Mouse (Mus musculus) frontal cortex, postnatal 10 days (tissue): Measurements from ENCODE around the gene Acap2.

Experiments used
- DNase-seq, 2 experiments: peaks; one replicate each; pipeline ENCODE4 v3.0.0; 2022; ENCODE audit warnings: low spot score in 2 of 2, mixed read lengths in 1 of 2

Acap2 gene

DNA sequence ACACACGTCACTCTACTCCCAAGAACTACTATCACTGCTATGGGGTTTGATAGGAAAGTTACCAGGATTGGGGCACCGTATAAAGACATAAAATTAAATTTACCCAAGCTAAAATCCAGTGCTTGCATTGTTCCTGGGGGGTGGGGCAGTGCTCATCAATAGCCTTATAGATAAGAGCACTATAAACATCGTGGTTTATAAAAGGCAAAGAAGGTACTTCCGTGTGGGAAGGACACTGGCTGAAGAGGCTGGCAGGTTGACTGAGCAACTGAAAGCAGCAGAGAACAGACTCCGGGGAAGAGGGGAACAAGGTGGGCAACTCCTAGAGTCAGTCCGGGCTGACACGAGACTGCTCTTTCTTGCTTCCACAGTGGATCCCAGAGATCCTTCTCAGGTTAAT, 33.1 kb downstream of the Acap2 start:
- no peak for DNase-seq

DNA sequence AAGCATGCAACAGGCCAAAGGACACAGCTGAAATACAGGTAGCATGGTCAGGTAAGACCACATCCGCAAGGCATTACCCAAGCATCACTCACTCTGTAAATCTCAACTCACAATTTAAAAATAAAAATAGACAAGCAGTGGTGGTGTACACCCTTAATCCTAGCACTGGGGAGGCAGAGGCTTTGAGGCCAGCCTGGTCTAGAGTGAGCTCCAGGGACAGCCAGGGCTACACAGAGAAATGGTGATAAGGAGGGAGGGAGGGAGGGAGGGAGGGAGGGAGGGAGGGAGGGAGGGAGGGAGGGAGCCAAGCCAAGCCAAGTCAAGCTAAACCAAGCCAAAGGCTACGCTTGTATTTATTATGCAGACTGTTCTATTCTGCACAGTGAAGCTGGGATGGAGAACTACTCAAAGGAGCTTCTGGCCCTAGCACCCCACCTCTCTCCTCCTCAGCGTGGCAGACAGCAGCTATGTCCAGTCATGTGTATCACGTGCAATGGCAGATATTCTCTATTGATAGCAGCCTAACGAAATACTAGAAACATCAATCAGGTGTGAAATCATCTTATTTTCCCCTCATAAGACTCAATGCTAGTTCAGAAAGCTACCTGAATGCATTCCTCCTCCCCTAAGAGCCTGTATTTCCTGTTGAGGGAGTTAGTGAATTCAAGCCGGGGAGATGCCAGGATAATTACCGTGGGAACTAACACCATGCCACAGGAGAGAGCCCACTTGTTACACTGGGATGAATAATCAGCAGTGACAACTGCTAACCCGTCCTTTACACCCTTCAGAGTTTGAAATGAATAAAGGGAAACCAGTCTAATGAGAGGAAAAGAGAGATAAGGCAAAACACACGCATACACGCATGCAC, 33.8 kb downstream of the Acap2 start:
- no peak for DNase-seq

DNA sequence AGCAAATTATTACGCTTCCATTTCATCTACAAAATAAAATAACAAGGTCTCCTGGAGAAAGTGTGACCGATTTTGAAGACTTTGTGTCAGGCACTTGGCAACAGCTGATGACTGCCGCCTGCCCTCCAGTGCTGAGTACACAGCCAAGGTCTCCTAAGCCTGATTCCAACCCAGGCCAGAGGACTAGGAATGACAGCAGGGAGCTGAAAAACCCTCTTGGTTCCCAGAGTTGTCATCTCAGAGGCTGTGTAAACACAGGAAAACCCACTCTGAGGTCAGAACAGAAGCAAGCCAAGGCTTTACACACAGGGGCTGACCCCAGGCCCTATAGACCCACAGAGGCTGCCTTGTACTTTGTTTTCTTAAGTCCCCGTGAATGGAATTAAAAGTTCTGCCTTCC, 35.1 kb downstream of the Acap2 start:
- DNase-seq = no peak

DNA sequence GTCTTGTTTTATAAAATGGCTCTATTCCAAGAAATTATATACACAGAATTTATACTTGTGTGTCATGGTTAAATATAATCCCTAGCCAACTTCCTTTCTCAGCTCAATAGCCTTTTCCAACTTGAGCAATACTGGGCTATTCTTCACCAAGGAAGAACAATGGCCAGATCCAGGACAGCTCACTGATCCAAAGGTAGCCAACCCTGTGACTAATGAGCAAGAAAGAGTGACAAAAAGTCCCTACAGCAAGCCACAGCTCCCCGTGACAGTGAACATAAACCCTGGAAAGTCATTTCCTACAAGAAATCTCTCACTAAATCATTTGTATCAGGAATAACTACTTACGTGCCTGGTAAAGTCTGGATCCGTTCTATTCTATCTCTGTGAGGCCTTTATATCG, 35.6 kb downstream of the Acap2 start:
- DNase-seq = no peak

DNA sequence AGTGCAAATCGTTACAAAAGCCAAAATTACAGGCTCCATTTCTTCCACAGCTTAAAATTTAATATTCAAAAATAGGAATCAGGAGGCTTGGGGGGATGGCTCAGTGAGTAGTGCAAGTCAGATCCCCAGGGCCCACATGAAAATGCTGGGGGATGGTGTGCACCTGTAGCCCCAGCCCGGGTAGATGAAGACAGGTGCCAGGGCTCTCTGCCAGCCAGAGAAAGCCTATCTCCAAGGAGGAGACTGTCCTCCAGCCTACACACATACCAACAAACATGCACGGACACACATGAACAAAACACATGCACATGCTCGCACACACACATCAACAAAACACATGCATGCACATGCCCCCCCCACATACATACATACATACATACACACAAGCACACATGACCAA, 36.9 kb downstream of the Acap2 start:
- DNase-seq = no peak

DNA sequence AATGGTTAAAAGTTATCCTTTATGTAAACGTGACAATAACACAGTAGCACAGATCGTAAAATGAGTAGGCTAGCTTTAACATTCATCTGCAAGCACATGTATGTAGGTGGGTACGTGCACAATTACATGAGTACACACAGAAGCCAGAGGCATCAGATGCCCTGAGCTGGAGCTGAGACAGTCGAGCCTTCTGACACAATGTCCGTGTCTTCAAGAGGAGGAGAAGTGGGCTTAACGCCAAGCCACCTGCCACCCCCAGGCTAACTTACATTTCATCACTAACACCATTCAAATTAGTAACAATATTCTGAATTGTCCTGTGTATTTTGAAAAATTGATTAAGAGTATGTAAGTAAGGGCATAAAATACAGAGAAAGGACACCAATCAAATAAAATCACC, 40.6 kb downstream of the Acap2 start:
- DNase-seq = no peak

DNA sequence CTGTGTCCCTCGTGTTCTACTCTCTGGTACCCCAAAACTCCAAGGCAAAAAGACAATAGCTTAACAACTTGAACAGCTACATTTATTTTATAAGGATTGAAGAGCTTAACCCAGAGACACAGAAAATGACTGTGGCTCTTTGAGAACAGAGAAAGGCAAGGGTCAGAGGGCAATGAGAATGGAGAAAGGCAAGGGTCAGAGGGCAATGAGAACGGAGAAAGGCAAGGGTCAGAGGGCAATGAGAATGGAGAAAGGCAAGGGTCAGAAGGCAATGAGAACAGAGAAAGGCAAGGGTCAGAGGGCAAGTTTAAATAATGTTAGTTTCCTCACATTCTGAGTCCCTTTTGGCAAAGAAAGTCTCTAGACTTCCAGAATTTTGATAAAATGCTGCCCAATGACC, 41.6 kb downstream of the Acap2 start:
- no peak for DNase-seq

DNA sequence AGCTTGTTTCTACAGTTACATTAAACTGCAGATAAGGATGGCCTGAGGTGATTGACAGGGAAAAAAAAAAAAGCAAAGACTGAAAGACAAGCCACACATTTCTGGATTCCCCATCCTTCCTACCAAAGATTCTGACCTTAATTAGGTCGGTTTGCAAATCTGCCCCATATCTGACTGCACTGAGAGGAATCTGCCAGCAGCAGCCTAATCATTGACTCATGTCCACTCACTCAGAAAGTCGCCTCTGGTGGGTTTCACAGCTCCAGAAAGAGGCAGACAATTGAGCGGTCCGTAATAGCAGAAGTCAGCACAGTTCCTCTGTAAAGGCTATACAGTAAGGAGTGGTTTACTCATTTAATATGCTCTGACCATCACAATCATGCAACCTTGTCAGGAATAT, 51.2 kb downstream of the Acap2 start:
- DNase-seq = no peak

DNA sequence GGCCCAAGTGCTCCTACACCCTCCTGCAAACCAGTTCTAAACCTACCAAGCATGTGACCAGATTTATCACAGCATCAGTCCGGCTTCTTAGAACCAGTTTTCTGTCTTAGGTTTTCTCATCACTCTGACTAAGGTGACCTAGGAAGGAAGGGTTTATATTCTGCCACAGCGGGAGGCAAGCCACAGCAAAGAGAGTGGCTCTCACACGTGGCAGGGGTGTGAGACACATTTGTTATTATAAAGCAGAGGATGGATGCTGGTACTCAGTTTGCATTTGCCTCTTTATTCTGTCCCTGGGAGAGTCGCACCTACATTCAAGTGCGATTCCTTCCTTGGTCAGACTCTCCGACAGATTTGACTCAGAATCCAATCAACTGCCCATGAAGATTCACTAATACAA, 52.2 kb downstream of the Acap2 start:
- DNase-seq = no peak

DNA sequence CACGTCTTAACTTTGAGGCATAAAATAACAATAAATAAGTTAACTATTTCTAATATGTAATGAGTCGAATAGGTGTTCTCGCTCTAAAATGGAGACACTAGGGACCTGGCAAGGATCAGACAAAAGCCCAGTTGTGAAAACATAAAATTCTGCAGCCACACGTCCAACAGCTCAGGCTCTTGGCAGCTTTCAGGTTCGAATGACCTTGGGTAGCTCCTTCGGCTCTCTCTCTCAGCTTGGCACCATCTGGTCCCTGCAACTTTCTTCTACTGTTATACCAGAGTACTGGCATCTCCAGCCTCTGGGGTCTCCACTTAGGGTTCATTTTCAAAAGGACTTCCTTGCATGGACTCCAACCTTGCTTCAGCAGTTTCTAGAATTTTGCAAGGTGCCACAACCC, 53.3 kb downstream of the Acap2 start:
- no peak for DNase-seq

DNA sequence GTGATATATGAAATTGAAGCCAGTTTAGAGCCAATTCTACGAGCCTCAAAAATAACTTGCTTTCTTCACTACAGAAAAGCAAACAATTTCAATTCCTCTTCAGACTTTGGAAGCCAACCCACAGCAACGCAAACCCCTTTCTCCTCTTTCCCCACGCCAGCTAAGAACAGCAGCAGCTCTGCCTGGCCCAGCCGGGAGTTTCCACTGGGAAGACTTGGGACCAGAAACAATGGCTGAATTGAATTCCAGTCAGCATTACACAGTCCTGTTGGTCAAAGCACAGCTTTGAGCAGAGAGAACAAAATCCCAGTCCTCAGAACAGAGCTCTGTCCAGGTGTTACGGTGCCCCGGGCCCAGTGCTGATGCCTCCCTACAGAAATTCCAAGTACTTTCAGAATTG, 59.1 kb downstream of the Acap2 start:
- no peak for DNase-seq

DNA sequence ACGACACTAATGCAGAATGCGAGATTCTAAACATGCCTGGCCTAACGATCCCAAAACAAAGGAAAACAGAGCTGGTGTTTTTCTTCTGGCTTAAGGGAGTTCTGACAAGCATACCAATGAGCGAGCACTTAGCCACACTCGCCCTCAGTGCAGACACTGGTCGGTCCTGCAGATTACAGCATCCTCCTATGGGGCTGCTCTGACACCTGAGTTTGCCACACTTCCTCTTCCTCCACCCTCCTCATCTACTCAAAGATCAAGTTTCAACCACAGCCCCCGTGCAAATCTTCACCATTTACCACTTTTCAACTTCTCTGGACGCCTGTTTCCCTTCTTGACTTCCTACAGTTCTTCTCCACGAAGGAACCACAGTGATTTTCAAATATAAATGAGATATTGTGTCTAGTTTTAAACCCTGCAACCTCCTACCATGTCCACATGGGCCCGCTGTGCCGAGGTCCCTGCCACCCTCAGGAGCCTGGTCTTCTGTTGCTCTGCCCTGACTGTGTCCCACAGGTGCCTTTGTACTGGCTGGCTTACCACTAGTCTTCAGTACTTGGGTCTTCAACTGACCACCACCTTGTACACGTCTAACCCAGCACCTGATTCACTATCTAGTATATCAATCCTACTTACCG, 64.3 kb downstream of the Acap2 start:
- DNase-seq = no peak

DNA sequence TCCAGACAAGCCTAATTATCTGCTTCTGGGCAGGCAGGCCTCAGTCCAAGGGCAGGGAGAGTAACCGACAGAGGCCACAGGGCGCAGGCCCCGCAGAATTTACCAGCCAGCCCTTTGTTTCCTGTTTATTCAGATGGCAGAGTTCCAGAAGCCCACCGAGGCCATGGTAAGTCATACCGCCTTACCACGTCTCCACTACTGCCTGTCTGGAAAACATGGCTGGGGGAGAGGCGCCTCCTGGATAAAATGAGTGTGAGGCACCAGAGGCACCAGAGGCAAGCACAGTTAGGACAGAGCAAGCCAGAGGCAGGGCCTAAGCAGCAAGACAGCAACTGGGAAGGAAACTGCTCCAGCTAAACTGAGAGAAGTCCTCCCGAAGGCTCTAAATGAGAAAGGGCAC, 65.5 kb downstream of the Acap2 start:
- DNase-seq = no peak

DNA sequence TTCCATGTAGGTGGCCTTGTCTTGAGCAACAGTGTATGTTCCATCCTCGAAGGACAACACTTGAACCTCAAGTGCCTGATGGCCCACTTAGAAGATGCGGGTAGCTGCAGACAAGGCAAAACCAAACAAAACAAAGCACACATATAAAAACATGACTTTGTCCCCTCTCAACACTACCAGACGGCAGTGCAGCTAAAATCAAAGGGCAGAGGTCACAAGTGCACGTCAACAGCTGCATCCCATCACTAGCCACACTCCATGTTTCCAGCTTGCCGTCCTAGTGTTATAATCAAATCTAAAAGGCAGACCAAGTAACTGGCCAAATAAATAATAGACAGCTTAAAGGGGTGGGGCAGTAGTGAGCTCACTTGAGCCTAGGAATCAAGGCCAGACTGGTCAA, 69.5 kb downstream of the Acap2 start:
- DNase-seq = no peak

DNA sequence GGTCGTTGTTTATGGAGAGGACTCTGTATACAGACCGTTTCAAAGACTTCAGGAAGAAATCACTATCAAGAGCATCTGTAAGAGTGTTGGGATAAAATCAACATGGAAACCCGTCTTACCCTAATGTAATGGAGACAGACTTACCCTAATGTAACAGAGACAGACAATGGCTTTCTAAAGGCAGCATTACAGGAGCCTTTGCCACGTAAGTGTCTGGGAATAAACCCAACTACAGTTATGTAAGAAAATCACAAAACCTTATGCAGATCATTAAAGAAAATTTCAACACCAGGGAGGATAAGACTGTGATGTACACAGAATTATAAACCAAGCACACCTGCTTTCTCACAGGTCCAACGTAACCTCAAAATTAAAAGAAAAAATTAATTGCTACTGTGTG, 72.9 kb downstream of the Acap2 start:
- no peak for DNase-seq

DNA sequence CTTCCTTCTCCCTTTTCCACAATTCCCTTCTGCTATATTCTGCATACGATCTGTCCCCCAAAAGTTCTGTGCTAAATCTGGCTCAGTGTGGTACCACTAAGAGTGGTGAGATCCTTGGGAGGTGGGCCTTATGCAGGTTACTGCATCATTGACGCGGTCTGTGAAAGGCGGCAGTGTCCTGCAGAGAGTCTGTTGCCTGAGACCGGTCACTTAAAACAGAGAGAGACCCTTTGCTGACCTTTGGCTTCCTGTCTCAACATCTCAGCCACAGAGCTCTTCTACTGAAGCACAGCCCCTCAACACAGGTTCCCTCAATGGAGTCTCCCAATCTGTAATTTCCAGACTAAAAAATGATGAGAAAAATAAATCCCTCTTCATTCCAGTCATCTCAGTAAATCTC, 76.1 kb downstream of the Acap2 start:
- no peak for DNase-seq

DNA sequence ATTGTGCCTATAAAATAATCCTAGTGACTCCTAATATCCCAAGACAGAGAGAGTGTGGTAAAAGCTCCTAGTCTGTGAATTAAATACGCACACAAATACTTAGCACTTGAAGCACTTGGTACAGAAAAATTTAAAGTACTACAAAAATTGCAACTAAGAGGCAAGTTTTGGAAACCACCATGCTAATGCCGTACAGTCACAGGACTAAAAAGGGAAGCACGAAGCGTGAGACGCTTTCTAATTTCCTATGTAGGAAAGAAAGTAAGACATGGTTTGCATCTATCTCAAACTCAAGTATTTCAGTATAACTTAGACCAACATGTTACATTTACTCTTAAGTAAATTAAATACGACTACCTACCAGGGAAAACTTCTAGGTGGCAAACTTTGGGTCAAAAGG, 79.4 kb downstream of the Acap2 start:
- DNase-seq = no peak

DNA sequence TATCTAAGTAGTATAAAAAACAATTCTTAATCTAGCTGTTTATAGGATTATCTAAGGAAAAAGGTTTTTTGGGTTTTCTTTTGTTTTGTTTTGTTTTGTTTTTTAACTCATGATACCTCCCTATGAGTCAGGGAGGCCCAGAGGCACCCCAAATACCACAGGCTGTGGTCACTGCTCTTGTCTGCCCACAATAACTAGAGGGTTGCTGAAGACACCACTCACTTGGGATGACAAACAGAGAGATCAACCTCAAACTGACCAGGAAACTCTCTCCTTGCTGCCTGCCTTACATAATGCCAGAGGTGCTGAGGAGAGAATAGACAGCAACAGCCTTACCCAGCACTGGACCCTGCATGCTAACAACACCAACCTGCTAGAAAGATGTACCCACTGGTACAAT, 87.4 kb downstream of the Acap2 start:
- DNase-seq = no peak

DNA sequence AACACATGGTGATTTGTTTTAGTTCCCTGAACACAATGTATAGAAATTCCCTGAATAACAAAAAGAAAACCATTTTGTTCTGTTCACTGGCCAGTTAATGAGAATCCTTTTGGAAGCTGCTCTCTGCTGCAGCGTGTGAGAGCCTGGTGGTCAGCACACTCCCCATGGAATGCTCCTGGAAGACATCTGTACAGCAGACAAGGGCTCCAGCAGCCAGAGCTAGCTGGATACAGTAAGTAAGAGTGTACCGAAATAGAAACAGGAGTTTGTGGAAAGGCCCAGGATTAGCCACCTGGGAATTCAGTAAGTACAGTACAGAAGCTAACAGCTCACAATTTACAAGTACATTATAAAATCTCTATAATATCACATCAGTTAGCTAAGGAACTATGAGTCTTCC, 99.7 kb downstream of the Acap2 start:
- no peak for DNase-seq

DNA sequence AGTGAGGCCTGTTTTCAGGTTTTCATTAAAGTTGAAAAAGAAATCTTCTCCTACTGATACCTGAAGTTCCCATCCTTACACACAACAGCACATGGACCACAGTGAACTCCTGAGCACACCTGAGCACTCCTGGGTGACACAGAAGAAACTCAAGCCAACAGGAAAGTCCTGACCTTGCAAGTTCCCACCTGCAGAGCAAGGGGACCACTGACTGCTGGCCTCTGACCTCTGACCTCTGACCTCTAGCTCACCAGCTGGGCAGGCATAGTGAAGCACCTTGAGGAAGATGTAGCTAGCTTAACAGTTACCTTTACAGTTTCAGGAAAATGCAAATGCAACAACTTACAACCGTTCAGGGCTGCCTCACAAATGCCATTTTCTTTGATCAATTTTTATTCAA, 101.1 kb downstream of the Acap2 start:
- no peak for DNase-seq

DNA sequence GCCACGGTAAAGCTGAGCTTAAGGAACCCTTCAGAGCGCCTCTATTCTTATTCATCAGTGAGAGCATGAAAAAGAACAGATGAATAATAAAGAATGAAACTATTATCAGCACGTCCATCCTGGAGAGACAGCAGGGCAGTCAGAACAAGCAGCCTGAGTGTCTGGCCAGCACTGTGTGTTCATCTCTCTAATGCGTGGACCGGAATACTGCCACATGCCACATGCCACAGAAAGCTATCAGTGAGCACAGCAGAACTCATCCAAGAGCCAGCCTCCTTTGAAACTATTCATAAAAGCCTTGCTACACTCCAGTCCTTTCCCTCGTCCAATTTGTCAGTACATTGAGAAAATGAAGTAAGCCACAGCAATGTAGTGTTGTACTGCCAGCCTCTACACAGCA, 107.0 kb downstream of the Acap2 start:
- no peak for DNase-seq

DNA sequence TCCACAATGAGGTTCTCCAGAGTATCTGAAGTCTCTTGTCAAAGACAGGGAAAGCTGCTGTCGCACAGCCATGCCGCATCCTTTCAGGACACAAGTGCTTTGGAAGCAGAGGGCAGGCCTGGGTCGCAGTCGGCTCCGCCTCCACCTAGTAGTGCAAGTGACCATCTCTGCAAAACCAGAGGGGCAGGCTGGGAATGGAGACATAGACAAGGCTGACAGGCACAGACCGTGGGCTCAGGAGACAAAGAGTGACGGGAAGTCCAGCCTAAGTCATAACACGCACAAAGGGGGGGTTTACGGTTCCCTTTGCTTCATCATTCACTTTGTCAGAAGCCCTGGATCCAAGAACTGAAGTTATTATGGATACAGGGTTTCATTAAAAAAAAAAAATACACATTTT, 107.9 kb downstream of the Acap2 start:
- DNase-seq = no peak

DNA sequence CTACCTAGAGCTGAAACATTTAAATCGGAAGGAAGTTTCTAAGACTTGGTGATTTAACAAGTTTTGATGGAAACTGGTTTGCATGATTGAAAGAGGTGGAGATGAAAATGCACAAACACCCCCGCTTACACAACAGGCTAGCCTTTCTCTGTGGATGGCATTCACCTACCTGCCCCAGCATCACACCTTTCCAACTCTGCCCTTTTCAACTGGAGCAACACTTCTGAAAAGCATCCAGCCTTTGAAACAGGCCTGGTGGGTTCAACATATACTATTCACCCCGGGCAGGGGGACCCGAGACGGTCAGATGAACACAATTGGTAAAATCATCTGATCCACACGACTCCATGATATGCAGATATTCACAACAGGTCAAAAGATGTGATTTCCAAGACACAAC, 119.2 kb downstream of the Acap2 start:
- DNase-seq = no peak
